Mouse (Mus musculus): ENCODE results near the gene Cd109. TPM values are rescaled to one million over a fixed set of nuclear protein-coding genes. Genes with fewer than 3 reads are reported as not detected.

Cd109 gene
- polyA plus RNA-seq, 1 experiment, result 0.53 TPM

DNA sequence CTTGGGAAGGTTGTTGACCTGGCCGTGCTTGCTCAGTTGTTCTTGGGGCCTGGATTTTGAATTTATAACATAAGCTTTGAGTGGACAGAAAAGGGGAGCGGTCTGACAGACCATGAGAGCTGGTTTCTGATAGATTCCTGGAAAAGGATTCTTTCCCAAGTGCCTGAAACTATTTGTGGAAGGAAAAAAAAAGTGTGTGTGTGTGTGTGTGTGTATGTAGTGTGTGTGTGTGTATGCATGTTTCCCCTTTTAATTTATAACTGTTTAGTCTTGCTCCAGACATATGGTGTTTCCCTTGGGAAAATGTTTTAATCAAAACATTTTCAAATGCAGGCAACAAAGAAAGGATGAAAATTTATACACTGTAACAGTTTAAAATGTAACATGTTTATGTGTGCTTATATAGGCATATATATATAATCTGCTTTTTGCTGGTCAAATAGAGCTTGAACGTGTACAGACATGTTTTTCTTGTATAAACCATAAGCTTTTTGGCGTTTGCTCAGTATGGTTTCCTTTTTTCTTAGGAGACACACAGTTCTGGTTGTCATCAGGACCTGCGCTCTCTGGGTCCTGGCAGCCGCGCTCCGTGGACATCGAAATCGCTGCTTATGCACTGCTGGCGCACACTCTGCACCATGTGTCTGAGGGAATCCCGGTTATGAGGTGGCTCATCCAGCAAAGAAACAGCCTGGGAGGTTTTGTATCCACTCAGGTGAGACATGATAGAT is 87.3 kb downstream of the Cd109 start:
- no peaks in the 10 kb centered on the region for H3K9me3 ChIP-seq
- no peak for TF ChIP-seq GATA1 (IDR thresholded peaks at IDR 0.05; ENCODE audit: borderline replicate concordance, low read length)
- H3K4me3 ChIP-seq (replicated peaks), result no peak overlapping the region
- H3K36me3 ChIP-seq (replicated peaks; ENCODE audit: low read length), result no peaks in the 10 kb centered on the region
- no peaks in the 10 kb centered on the region for H3K27me3 ChIP-seq (replicated peaks)
- no peaks in the 10 kb centered on the region for H3K4me1 ChIP-seq

DNA sequence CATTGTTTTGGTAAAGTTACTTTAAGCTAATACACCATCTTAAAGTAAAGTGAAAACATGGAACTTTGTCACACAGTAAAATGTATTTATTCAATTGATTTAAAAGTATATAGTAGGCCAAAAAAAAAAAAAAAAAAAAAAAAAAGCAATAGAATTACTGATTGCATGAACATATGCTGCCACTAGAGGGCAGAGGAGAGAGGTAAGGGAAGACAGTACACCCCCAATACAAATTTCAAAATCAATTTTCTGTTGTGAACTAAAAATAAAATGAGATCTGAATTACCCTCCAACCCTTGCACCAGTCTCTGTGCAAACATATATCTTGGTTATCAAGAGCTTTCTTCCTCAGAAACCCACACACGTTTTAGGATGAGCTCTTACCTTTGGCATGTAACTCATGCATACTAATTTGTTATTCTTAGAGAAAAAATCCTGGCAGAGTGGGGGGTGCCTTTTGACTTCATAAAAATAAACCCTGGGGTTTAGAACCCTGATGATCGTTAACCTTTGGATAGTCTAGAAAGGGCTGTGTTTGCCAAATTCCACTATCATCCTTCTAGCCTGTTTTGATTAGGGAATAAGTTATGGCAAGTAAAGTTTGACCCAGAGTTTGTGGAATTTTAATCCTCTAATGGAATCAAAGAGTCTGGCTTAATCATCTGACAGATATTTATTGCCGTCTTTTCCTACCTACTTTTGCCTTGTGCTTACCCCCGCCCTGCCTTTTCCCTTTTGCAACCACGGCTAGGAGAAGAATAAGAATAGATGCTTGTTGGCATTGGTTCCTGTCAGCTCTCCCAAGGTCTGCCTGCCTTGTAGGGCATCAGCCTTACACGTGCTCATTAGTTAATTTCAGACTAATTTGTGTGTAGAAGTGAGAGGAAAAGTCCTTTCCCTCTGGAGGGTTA is 105.8 kb downstream of the Cd109 start:
- no peak for TF ChIP-seq GATA1 (IDR thresholded peaks at IDR 0.05; ENCODE audit: borderline replicate concordance, low read length)
- no peak for TF ChIP-seq FLI1 (IDR thresholded peaks at IDR 0.05; ENCODE audit: low read length)
- Histone ChIP-seq H3K4me3 (replicated peaks) (no peak overlapping the region), H3K27me3 (replicated peaks) (no peaks in the 10 kb centered on the region), H3K36me3 (replicated peaks; ENCODE audit: low read length) (no peaks in the 10 kb centered on the region), H3K4me1 (no peaks in the 10 kb centered on the region), H3K9me3 (peaks cover 7% of the 10 kb centered on the region)

DNA sequence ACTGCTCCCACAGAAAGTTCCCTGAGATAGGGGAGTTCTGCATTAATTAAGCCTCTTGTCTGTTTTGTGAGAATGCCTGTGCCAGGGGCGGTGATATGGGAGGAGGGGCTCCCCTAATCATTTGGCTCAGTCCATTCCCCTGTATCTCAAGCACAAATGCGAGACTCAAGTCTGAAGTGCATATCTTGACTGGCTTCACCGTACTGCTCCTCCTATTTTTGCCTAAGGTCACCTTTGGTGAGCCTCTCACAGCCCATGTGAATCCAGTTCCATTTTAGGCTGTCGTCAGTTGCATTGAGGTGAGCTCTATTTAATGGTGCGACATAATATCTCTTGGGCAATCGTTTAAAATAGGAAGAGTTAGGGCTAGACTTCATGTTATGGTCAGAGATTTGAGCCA is 116.6 kb downstream of the Cd109 start:
- H3K9me3 ChIP-seq, result no peaks in the 10 kb centered on the region
- TF ChIP-seq FLI1 (IDR thresholded peaks at IDR 0.05; ENCODE audit: low read length) (no peak), GATA1 (IDR thresholded peaks at IDR 0.05; ENCODE audit: borderline replicate concordance, low read length) (no peak)
- no peaks in the 10 kb centered on the region for H3K27me3 ChIP-seq (replicated peaks)
- no peaks in the 10 kb centered on the region for H3K36me3 ChIP-seq (replicated peaks; ENCODE audit: low read length)
- H3K4me1 ChIP-seq, result no peaks in the 10 kb centered on the region
- no peak overlapping the region for H3K4me3 ChIP-seq (replicated peaks)

DNA sequence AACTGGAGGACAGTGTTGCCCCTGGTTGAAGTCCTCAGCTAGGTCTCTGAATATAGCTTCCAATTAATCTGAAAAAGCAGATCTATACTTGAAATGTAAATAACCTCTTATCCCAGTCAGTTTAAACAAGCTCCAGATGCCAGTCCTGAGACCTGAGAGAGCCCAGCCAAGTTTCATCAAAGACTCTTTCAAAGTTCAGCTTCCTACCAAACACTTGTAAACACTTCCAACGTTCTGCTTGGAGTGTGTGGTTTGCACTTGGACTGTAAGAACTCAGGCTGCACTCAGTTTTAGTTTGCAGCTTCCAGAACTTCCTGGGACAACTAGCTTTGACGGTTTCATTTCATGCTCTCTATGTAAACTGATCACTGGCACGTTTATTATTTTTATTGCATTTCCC is 120.2 kb downstream of the Cd109 start:
- Histone ChIP-seq H3K4me1 (no peaks in the 10 kb centered on the region), H3K4me3 (replicated peaks) (no peak overlapping the region), H3K27me3 (replicated peaks) (no peaks in the 10 kb centered on the region), H3K9me3 (no peaks in the 10 kb centered on the region), H3K36me3 (replicated peaks; ENCODE audit: low read length) (no peaks in the 10 kb centered on the region)
- TF ChIP-seq FLI1 (IDR thresholded peaks at IDR 0.05; ENCODE audit: low read length) (no peak), GATA1 (IDR thresholded peaks at IDR 0.05; ENCODE audit: borderline replicate concordance, low read length) (no peak)

DNA sequence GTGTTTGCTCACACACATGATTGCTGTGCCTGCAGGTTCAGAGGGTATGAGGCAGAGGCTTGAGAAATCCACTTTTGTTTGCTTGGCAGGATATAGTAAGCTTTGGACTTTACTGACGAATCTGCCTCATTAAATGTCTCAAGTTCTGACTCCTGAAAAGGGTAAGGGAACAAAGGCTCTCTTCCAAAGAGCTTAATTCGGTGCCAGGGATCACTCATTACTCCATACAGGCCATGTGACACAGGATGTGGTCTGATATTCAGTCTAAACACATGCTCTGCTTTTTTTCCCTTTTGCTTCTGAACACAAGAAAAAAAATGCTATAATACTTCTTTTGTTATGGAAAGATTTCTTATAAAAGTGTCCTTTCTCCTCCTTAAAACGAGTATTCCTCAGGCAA is 126.7 kb downstream of the Cd109 start:
- TF ChIP-seq FLI1 (IDR thresholded peaks at IDR 0.05; ENCODE audit: low read length) (no peak), GATA1 (IDR thresholded peaks at IDR 0.05; ENCODE audit: borderline replicate concordance, low read length) (no peak)
- no peaks in the 10 kb centered on the region for H3K27me3 ChIP-seq (replicated peaks)
- H3K9me3 ChIP-seq, result no peaks in the 10 kb centered on the region
- no peaks in the 10 kb centered on the region for H3K36me3 ChIP-seq (replicated peaks; ENCODE audit: low read length)
- no peaks in the 10 kb centered on the region for H3K4me1 ChIP-seq
- no peak overlapping the region for H3K4me3 ChIP-seq (replicated peaks)

DNA sequence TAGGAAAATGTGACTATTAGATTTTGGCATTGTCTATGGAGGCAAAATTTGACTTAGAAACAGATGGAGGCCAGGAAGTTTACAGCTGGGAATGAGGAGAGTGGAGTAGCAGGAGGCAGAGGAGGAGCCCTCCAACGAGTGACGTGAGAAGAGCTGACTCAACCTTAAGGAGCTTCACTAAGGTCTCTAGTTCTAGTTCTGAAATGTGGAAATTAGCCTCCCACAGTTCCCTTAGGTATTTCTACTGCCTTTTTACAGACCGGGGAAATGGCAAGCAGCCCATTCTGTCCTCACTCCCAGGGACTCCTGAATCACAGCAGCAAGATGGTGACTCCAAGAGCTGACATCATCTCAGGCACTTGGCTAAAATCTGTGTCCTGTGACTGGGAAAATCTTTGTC is 134.9 kb downstream of the Cd109 start:
- H3K36me3 ChIP-seq (replicated peaks; ENCODE audit: low read length), result no peaks in the 10 kb centered on the region
- no peak for TF ChIP-seq GATA1 (IDR thresholded peaks at IDR 0.05; ENCODE audit: borderline replicate concordance, low read length)
- no peak for TF ChIP-seq FLI1 (IDR thresholded peaks at IDR 0.05; ENCODE audit: low read length)
- H3K4me3 ChIP-seq (replicated peaks), result no peak overlapping the region
- no peaks in the 10 kb centered on the region for H3K9me3 ChIP-seq
- H3K4me1 ChIP-seq, result no peaks in the 10 kb centered on the region
- no peaks in the 10 kb centered on the region for H3K27me3 ChIP-seq (replicated peaks)

Other genes with a start within 250 kb of the Cd109 start
- gene Dppa5a, start 247.4 kb upstream of the Cd109 start, polyA plus RNA-seq (2012; ENCODE audit: insufficient read depth, low replicate concordance), result not detected in 2 replicates
- gene Ooep, start 236.8 kb upstream of the Cd109 start, polyA plus RNA-seq (2012; ENCODE audit: insufficient read depth, low replicate concordance), result not detected in 2 replicates
- 0.07 TPM in 1 of 2 replicates, not detected in the other for gene Ddx43, start 219.8 kb upstream of the Cd109 start, polyA plus RNA-seq (2012; ENCODE audit: insufficient read depth, low replicate concordance)
- gene Cgas, start 172.3 kb upstream of the Cd109 start, polyA plus RNA-seq (2012; ENCODE audit: insufficient read depth, low replicate concordance), result 2.0 and 2.8 TPM in 2 replicates
- 5.6 and 19.5 TPM in 2 replicates for gene Mto1, start 167.3 kb upstream of the Cd109 start, polyA plus RNA-seq (2012; ENCODE audit: insufficient read depth, low replicate concordance)
- gene Gm17324, start 166.8 kb upstream of the Cd109 start, polyA plus RNA-seq (2012; ENCODE audit: insufficient read depth, low replicate concordance), result 0.54 TPM in 1 of 2 replicates, not detected in the other
- gene Eef1a1, start 126.4 kb upstream of the Cd109 start, polyA plus RNA-seq (2012; ENCODE audit: insufficient read depth, low replicate concordance), result 154 and 597 TPM in 2 replicates
- 2.9 TPM in 1 of 2 replicates, not detected in the other for gene Slc17a5, start 27.5 kb upstream of the Cd109 start, polyA plus RNA-seq (2012; ENCODE audit: insufficient read depth, low replicate concordance)

Measured in megakaryocyte, embryonic 14.5 days (primary cell).